In the genomic region with DNA sequence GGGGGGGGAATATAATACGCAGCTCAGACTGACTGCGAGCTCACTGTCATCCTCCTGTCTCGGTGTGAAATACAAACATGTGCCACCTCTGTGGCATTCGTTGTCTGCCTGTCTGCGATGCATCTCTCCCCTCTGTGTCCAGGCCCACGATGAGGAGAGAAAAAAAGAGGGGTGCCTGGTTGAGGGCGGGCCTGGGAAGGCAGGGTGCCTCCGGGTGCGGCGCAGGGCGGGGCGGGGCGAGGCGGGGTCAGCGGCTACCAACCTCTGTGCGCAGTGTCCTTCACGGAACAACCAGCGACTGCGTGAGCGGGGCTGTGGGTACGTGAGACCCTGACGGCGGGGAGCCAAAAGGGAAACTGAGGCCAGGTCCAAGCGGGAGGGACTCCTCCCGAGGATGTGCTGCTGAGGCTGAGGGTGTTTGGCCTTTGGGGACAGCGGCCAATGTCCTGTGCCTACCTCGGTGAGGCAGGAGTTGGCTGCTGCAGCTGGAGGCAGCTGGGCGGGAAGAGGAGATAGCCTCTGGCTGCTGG, we compare ENCODE assay signal across 8 mouse cellular contexts. TPM values are rescaled to one million over a fixed set of nuclear protein-coding genes. Genes with fewer than 3 reads are reported as not detected.
A peak's percentile ranks its signal among the peaks of the same experiment; 100 is the strongest.
DNase-seq lines count a peak whose midpoint lies in the region; ATAC-seq and TF ChIP-seq lines count a peak whose summit lies in the region.

A gene (plus strand): TSS at position 266 of the 530 bp plus-strand sequence.
A gene (minus strand): TSS at position 461 of the 530 bp plus-strand sequence.

- under 1% methylated on average over 28 of the region's 28 CpGs for WGBS in hindbrain, embryonic 14.5 days
- under 1% methylated on average over 28 of the region's 28 CpGs for WGBS in liver, adult 2 months

- H3K27me3 ChIP-seq in hindbrain, embryonic 14.5 days (ENCODE audit: control insufficient read depth, insufficient read depth, low read length) = peaks cover 20% of the 10 kb centered on the region
- no peaks in the 10 kb centered on the region for H3K27me3 ChIP-seq in liver, adult 2 months (ENCODE audit: control insufficient read depth, insufficient read depth, low read length)

- no peaks in the 10 kb centered on the region for H3K36me3 ChIP-seq in hindbrain, embryonic 14.5 days (replicated peaks; ENCODE audit: control insufficient read depth, insufficient read depth)
- H3K36me3 ChIP-seq in liver, adult 2 months (ENCODE audit: control insufficient read depth, insufficient read depth, low read length) = no peaks in the 10 kb centered on the region

- peaks cover 20% of the 10 kb centered on the region for H3K4me1 ChIP-seq in hindbrain, embryonic 14.5 days (replicated peaks; ENCODE audit: control insufficient read depth, insufficient read depth, low read length)
- peaks cover 6% of the 10 kb centered on the region for H3K4me1 ChIP-seq in liver, adult 2 months (ENCODE audit: control insufficient read depth, insufficient read depth, low read length)

- H3K9me3 ChIP-seq in hindbrain, embryonic 14.5 days (ENCODE audit: control insufficient read depth, low read length) = no peaks in the 10 kb centered on the region

- H3K27ac ChIP-seq in gastrocnemius, adult 2 months = peak within 1 kb of the TSS; percentile 89
- no peak within 1 kb of the TSS for H3K27ac ChIP-seq in hindbrain, embryonic 14.5 days
- H3K27ac ChIP-seq in liver, adult 2 months (replicated peaks; ENCODE audit: insufficient read depth, low read depth, low read length) = peak within 1 kb of the TSS; percentile 84

- peak; percentile 88 for DNase-seq in adrenal gland, postnatal 10 days
- peak; percentile 85 for DNase-seq in gastrocnemius, adult 2 months
- no peak for DNase-seq in hindbrain, embryonic 14.5 days (ENCODE audit: low spot score)
- DNase-seq in liver, adult 2 months (ENCODE audit: extremely low read depth, low read depth, low spot score) = peak; percentile 66
- DNase-seq in thymus, postnatal 10 days (ENCODE audit: low spot score in 2 of 2) = peak; percentile 63 to 71
- DNase-seq in layer of hippocampus, adult 18-20 months (ENCODE audit: low spot score in 2 of 2) = no peak

- peak within 1 kb of the TSS; percentile 84 for H3K4me3 ChIP-seq in gastrocnemius, adult 2 months
- H3K4me3 ChIP-seq in hindbrain, embryonic 14.5 days (replicated peaks; ENCODE audit: low read length) = peak within 1 kb of the TSS; percentile 29
- peak within 1 kb of the TSS; percentile 80 for H3K4me3 ChIP-seq in liver, adult 2 months (ENCODE audit: insufficient read depth, low read depth, low read length)

- peak; percentile 56 for ATAC-seq in CD4-positive, CD25-positive, alpha-beta regulatory T cell, adult 4 months
- ATAC-seq in hindbrain, embryonic 14.5 days (ENCODE audit: low FRiP score) = no peak
- peak; percentile 44 for ATAC-seq in monocyte, adult 5-6 weeks (replicated peaks; ENCODE audit: insufficient number of reproducible peaks, low FRiP score, low TSS enrichment, poor library complexity, severe bottlenecking)

- 0 out of 2 replicates have a peak, but pooled peaks have one; percentile 68 for TF ChIP-seq POLR2A in liver, adult 2 months (IDR thresholded peaks at IDR 0.05; ENCODE audit: extremely low read depth, insufficient read depth, low read length)

- no peak for TF ChIP-seq CTCF in gastrocnemius, adult 2 months (IDR thresholded peaks at IDR 0.05)
- no peak for TF ChIP-seq CTCF in liver, adult 2 months (IDR thresholded peaks at IDR 0.05; ENCODE audit: low read depth, low read length)

- peak within 1 kb of the TSS; percentile 65 for H3K4me2 ChIP-seq in hindbrain, embryonic 14.5 days (replicated peaks)

- intact Hi-C loops in gastrocnemius, adult 2 months (cut with DNase I) = no loop called here

- H3K9ac ChIP-seq in hindbrain, embryonic 14.5 days = peak within 1 kb of the TSS; percentile 53
- peak within 1 kb of the TSS; percentile 81 for H3K9ac ChIP-seq in liver, adult 2 months (ENCODE audit: low read depth, low read length)

- H3K79me2 ChIP-seq in liver, adult 2 months (ENCODE audit: control insufficient read depth, insufficient read depth, low read length) = peaks cover 16% of the 10 kb centered on the region; the same call in 1 of the 2 replicates

RNA-seq across cellular contexts. Expression of the first gene that starts in this region (rescaled TPM):
- 100 to 1,000 TPM; 259 to 323 TPM for polyA plus RNA-seq in CD4-positive, CD25-positive, alpha-beta regulatory T cell, adult 4 months (2017; shearing (Covaris generic))
- 100 to 1,000 TPM; 298 to 316 TPM for total RNA-seq in adrenal gland, postnatal 10 days (2021)
- total RNA-seq in gastrocnemius, adult 2 months (2021) = 10 to 100 TPM; 22.2 to 22.7 TPM
- 10.0 and 12.2 TPM in 2 replicates for polyA plus RNA-seq in hindbrain, embryonic 14.5 days (2014; fragmentation: Nextera tagmentation; extraction: Ambion mirVana)
- total RNA-seq in liver, adult 2 months (2014; rRNA removed) = 99.9 and 123 TPM in 2 replicates
- polyA plus RNA-seq in liver, adult 2 months (2012; rRNA removed) = 206 and 283 TPM in 2 replicates
- 34.9 to 79.7 TPM (median 46.3 TPM) in 3 replicates for total RNA-seq in monocyte, adult 5-6 weeks (2017)
- 1 to 10 TPM; 6.7 to 8.5 TPM for total RNA-seq in layer of hippocampus, adult 18-20 months (2021)

RNA-seq across cellular contexts. Expression of the second gene that starts in this region (rescaled TPM):
- polyA plus RNA-seq in CD4-positive, CD25-positive, alpha-beta regulatory T cell, adult 4 months (2017; shearing (Covaris generic)) = 1 to 10 TPM; 2.3 to 3.2 TPM
- total RNA-seq in adrenal gland, postnatal 10 days (2021) = 10 to 100 TPM; 43.1 to 49.3 TPM
- total RNA-seq in gastrocnemius, adult 2 months (2021) = 10 to 100 TPM; 18.6 to 23.8 TPM
- 33.2 and 37.6 TPM in 2 replicates for polyA plus RNA-seq in hindbrain, embryonic 14.5 days (2014; fragmentation: Nextera tagmentation; extraction: Ambion mirVana)
- 25.9 and 27.9 TPM in 2 replicates for total RNA-seq in liver, adult 2 months (2014; rRNA removed)
- 29.3 and 30.7 TPM in 2 replicates for polyA plus RNA-seq in liver, adult 2 months (2012; rRNA removed)
- total RNA-seq in monocyte, adult 5-6 weeks (2017) = 1.1 to 13.5 TPM (median 4.1 TPM) in 3 replicates
- total RNA-seq in layer of hippocampus, adult 18-20 months (2021) = 10 to 100 TPM; 21.8 to 29.3 TPM

Comparison
In these comparisons a context has a peak if more than half of its experiments do, and no peak if none do; other contexts are left out.
1. RNA of the first gene that starts in this region (polyA plus RNA-seq): 259 to 323 TPM in CD4-positive, CD25-positive, alpha-beta regulatory T cell, adult 4 months and 206 to 283 TPM in liver, adult 2 months; 10.0 to 12.2 TPM in hindbrain, embryonic 14.5 days; every median in the first group is over 10 times any median in the second.
2. DNase-seq: peak in adrenal gland, postnatal 10 days (single experiment), gastrocnemius, adult 2 months (single experiment), liver, adult 2 months (single experiment) and thymus, postnatal 10 days (2 of 2); none in hindbrain, embryonic 14.5 days (single experiment) and layer of hippocampus, adult 18-20 months (0 of 2).
3. H3K4me3 ChIP-seq: peak in every context shown above with its lines; median percentile 84 in gastrocnemius, adult 2 months; 80 in liver, adult 2 months; 29 in hindbrain, embryonic 14.5 days.